Mouse (Mus musculus) limb, embryonic 15.5 days (tissue): ENCODE results near the gene Cd4. TPM values are rescaled to one million over a fixed set of nuclear protein-coding genes. Genes with fewer than 3 reads are reported as not detected.
"Not testable (repeated sequence)": the region's sequence is repeated elsewhere in the genome, so short reads cannot be mapped to it uniquely, and the experiment has no call there.

ENCODE experiments used
- ATAC-seq: fragments of 200-750 bp; cut with Nextera tagmentation; 2 replicates; pipeline ENCODE4 v1.8.0; 2017; ENCODE audit warnings: low read depth, moderate TSS enrichment; ENCODE audit not compliant: insufficient number of reproducible peaks, low FRiP score, low TSS enrichment
- H3K27ac ChIP-seq: fragments of 300-500 bp; sonication (generic); 2 replicates; pipeline ENCODE4 v1.5.1; 2015; ENCODE audit warnings: moderate library complexity, mild to moderate bottlenecking, inconsistent platforms
- H3K27me3 ChIP-seq: fragments of 300-500 bp; sonication (generic); 2 replicates; pipeline ENCODE4 v1.6.1; 2015; ENCODE audit warnings: inconsistent platforms
- H3K36me3 ChIP-seq: fragments of 300-500 bp; sonication (generic); 2 replicates; pipeline ENCODE4 v1.6.1; 2015; ENCODE audit warnings: inconsistent platforms
- H3K4me1 ChIP-seq: fragments of 300-500 bp; sonication (generic); 2 replicates; pipeline ENCODE4 v1.6.1; 2015; ENCODE audit warnings: inconsistent platforms
- H3K4me2 ChIP-seq: fragments of 300-500 bp; sonication (generic); 2 replicates; pipeline ENCODE4 v1.6.1; 2015; ENCODE audit warnings: mild to moderate bottlenecking, inconsistent platforms
- H3K4me3 ChIP-seq: fragments of 300-500 bp; sonication (generic); 2 replicates; pipeline ENCODE4 v1.5.1; 2015; ENCODE audit warnings: mild to moderate bottlenecking, inconsistent platforms
- H3K9ac ChIP-seq: fragments of 300-500 bp; sonication (generic); 2 replicates; pipeline ENCODE4 v1.6.1; 2015; ENCODE audit warnings: inconsistent platforms
- H3K9me3 ChIP-seq: fragments of 300-500 bp; sonication (generic); 2 replicates; pipeline ENCODE4 v1.6.1; 2016; ENCODE audit warnings: inconsistent platforms
- WGBS: fragments of 180-500 bp; shearing (Covaris S2); methylation state at CpG from one replicate; pipeline ENCODE4 v1.1.7; 2015; 5-methylcytosine and 5-hydroxymethylcytosine counted together
- polyA plus RNA-seq: library from polyadenylated mRNA; unstranded; fragments of >200 nt; fragmentation: Nextera tagmentation; extraction: Ambion mirVana; gene quantifications from 2 replicates; pipeline ENCODE4 v1.2.1, GENCODE M21; 2015

Cd4 gene
- polyA plus RNA-seq, 1 experiment from 2014 or later: 0.24 TPM

DNA sequence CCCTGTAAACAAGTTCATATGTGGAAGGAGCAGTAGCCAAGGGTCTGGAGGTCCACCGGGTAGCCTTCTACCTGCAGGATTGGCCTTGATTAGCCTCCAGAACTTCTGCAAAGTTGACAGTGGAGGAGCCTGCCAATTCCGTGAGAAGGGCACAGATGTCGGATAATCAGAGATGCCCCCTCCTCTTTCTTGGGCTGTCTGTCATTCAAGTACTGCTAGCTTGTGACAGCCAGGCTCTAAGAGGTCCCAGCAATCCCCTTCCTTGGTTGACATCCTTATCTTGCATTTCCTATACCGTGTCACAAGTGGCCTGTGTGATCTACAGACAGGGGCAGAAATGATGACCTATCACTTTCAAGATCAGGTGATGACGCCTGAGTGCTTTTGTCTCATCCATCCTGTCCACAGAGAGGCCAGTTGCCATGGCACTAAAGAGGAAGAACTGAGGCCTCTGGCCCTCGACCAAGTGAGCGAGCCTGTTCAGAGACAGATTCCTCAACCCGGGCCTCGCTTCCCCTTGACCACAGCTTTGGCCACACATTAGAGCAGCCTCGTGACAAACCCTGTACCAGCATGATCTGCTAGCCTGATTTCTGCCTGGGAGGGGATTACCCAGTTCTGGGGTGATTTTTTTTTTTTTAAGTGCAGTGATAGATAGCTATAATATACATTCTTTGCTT is 12.9 kb upstream of the Cd4 start:
- Histone ChIP-seq H3K9me3 (no peaks in the 10 kb centered on the region), H3K4me3 (no peak overlapping the region), H3K36me3 (no peaks in the 10 kb centered on the region), H3K4me2 (no peak overlapping the region), H3K4me1 (peaks cover 12% of the 10 kb centered on the region), H3K27ac (no peak overlapping the region), H3K9ac (no peak overlapping the region), H3K27me3 (no peaks in the 10 kb centered on the region)
- ATAC-seq: no peak
- WGBS: 63% methylated on average over 10 of the region's 10 CpGs

DNA sequence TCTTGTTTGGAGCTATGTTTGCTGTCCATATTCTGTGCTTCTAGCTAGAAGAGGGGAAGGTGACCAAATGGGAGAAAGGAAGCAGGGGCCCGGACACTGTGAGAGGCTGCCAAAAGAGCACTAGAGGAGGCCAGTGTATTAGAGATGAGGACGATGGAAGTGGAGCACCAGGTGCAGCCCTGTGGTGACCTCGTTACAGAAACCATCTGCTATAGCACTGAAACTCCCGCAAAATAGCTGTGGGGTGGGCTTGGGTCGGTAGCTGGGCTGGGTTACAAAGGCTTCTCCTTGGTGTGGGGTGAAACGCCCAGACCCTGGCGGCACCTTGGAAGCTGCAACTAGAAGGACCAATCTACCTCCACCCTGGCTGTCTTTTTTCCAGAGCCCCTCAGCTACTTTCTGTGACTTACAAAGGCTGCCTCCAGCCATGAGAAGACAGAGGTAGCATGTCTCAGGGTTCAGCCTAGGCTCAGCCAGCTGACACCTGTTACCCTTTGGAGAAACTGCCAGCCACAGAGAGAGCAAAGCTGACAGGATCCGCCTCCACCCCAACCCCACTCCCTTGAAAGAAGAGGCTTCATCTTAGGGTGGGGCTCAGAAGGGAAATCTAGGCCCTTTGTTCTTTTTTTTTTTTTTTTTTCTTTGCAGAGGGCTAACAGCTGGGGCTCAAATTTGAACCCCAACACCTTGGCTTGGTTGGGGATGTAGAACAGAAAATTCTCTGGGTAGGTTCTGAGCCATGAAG is 12.2 kb upstream of the Cd4 start:
- no peaks in the 10 kb centered on the region for H3K36me3 ChIP-seq
- 42% methylated on average over 8 of the region's 8 CpGs for WGBS

DNA sequence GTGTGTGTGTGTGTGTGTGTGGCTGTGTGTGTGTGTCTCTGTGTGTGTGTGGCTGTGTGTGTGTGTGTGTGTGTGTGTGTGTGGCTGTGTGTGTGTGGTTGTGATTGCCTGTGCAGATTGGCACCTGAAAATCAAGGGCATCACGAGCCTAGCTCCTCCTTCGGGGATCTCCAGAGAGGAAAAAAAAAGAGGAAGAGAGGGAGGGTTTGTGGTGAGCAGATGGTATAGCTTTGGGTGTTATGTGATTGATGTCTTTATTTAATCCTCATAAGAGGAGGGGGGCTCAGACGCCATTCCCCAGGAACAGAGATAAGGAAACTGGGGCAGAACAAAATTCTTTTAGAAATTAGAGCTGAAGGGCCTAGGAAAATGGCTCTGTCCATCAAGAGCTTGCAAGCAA is 10.3 kb upstream of the Cd4 start:
- no peaks in the 10 kb centered on the region for H3K27me3 ChIP-seq
- H3K9ac ChIP-seq: no peak overlapping the region
- H3K4me1 ChIP-seq: no peaks in the 10 kb centered on the region
- H3K9me3 ChIP-seq: no peaks in the 10 kb centered on the region
- H3K4me3 ChIP-seq: no peak overlapping the region
- WGBS: 48% methylated on average over 3 of the region's 3 CpGs
- no peak for ATAC-seq
- no peaks in the 10 kb centered on the region for H3K36me3 ChIP-seq
- no peak overlapping the region for H3K27ac ChIP-seq
- H3K4me2 ChIP-seq: no peak overlapping the region

More for the DNA sequence above, 12.2 kb upstream of the Cd4 start:
- H3K27ac ChIP-seq: no peak overlapping the region
- peaks cover 9% of the 10 kb centered on the region for H3K4me1 ChIP-seq
- H3K27me3 ChIP-seq: no peaks in the 10 kb centered on the region
- H3K4me2 ChIP-seq: no peak overlapping the region
- no peaks in the 10 kb centered on the region for H3K9me3 ChIP-seq
- no peak for ATAC-seq
- H3K4me3 ChIP-seq: no peak overlapping the region
- H3K9ac ChIP-seq: no peak overlapping the region

DNA sequence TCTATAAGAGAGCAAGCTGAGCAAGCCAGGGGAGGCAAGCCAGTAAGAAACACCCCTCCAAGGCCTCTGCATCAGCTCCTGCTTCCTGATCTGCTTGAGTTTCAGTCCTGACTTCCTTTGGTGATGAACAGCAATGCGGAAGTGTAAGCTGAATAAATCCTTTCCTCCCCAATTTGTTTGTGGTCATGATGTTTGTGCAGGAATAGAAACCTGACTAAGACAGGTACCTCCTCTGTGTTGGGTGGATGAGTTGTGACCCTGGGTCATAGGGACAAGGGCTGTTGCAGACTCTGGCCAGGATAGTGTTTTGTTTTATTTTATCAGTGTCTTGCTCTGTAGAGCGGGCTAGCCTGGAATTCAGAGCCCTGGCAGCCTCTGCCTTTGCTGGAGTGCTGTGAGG is 6.1 kb upstream of the Cd4 start:
- not testable (repeated sequence) for H3K9ac ChIP-seq, H3K4me1 ChIP-seq, H3K9me3 ChIP-seq, H3K36me3 ChIP-seq, H3K27ac ChIP-seq, H3K27me3 ChIP-seq, ATAC-seq, H3K4me2 ChIP-seq, H3K4me3 ChIP-seq
- WGBS: 91% methylated on average over 2 of the region's 2 CpGs

DNA sequence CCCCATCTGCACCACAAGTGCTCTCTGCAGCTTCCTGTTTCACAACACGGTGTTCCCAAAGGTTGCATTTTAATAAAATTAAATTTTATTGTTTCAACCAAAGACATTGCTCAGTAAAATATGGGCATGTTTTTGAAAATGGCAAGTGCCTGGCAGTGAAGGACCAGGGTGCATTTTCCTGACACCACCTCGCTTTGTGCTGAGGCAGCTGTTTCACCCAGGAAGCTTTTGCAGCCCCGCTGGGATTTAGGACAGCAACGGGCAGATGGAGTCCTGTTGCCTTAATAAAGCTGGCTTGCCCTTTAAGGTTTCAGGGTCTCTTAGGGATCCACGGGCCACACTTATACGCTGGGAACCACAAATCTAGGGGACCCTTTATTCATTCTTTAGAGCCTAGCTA is 3.0 kb upstream of the Cd4 start:
- H3K9me3 ChIP-seq: no peaks in the 10 kb centered on the region
- no peak overlapping the region for H3K4me2 ChIP-seq
- no peaks in the 10 kb centered on the region for H3K4me1 ChIP-seq
- no peak overlapping the region for H3K9ac ChIP-seq
- 51% methylated on average over 6 of the region's 6 CpGs for WGBS
- H3K27ac ChIP-seq: no peak overlapping the region
- no peak overlapping the region for H3K4me3 ChIP-seq
- H3K36me3 ChIP-seq: no peaks in the 10 kb centered on the region
- H3K27me3 ChIP-seq: no peaks in the 10 kb centered on the region
- ATAC-seq: no peak

DNA sequence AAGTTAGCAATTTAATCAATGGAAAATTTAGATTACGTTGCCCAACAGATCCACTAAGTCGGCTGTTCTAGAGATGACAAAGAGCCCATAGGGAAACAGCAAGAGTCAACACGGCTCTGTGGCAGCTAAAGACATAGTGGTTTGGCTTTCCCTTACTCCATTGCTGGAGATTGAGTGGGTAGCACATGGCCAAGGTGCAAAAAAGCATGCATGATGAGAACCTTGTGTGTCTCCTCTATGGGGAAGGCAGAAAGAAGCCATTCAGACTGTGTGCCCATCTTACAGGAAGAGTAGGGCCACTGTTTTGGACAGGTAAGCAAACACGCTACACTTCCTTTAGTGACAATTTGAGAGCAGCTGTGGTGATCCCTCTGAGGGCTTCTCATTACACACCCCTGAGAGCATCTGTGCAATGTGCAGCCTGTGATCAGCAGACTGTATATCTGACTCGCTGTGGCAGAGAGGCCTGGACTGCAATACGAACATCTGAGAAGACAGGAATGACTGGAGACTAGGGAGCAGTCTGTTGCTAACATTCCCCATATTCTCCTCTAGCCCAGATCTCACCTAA is 619 bp upstream of the Cd4 start:
- Histone ChIP-seq H3K27ac (no peak overlapping the region), H3K4me3 (no peak overlapping the region), H3K9ac (no peak overlapping the region), H3K4me1 (0 out of 2 replicates have a peak, but pooled peaks cover 4% of the 10 kb centered on the region), H3K36me3 (no peaks in the 10 kb centered on the region), H3K9me3 (no peaks in the 10 kb centered on the region), H3K4me2 (no peak overlapping the region), H3K27me3 (no peaks in the 10 kb centered on the region)
- 87% methylated on average over 6 of the region's 6 CpGs for WGBS
- no peak for ATAC-seq

GRCm38 (mm10) chr6:124885956-124886381 is 2.1 kb downstream of the Cd4 start:
- no peaks in the 10 kb centered on the region for H3K36me3 ChIP-seq
- no peak overlapping the region for H3K4me2 ChIP-seq
- H3K27ac ChIP-seq: no peak overlapping the region
- no peak for ATAC-seq
- WGBS: 87% methylated on average over 8 of the region's 8 CpGs
- H3K9me3 ChIP-seq: no peaks in the 10 kb centered on the region
- H3K4me3 ChIP-seq: no peak overlapping the region
- H3K4me1 ChIP-seq: 0 out of 2 replicates have a peak, but pooled peaks cover 4% of the 10 kb centered on the region
- H3K9ac ChIP-seq: no peak overlapping the region
- H3K27me3 ChIP-seq: no peaks in the 10 kb centered on the region

DNA sequence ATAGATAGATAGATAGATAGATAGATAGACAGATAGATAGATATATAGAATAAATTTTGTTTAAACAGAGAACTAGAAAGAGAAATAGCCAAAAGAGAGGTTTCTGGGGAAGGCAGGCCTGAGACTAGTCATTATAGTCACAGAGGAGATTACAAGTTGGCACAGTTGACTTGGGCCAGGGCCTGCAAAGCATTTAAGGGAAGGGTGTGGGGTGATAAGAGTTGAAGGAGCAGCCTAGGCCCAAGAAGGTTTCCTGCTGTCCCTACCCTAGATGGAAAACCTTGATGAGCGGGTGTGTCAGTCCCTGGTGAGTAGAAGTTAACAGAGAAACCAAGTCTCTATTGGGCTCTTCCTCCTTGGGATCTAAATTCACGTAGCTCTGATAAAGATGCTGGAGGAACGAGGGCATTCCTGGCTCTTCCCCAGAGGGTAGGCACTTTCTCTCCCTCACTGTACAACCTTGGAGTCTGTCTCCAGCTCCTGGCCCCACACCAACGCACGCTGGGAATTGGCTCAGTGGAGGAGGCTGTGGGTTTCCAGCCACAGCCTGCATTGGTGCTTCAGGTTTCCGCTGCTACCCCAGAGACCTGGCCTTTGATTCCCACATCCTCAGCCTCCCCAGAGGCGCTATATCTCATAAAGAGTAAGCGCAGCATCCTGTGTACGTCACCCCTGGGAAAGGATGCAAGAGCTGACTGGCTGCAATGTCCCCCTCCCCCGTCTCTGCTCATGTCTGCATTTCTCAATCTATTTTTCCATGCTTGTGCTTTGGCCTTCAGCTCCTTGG is 3.1 kb downstream of the Cd4 start:
- Histone ChIP-seq H3K9me3 (no peaks in the 10 kb centered on the region), H3K36me3 (no peaks in the 10 kb centered on the region), H3K4me2 (no peak overlapping the region), H3K4me1 (0 out of 2 replicates have a peak, but pooled peaks cover 4% of the 10 kb centered on the region), H3K4me3 (no peak overlapping the region), H3K9ac (no peak overlapping the region), H3K27me3 (no peaks in the 10 kb centered on the region), H3K27ac (no peak overlapping the region)
- ATAC-seq: no peak
- WGBS: 58% methylated on average over 10 of the region's 10 CpGs

GRCm38 (mm10) chr6:124883351-124883750 is 4.7 kb downstream of the Cd4 start:
- no peak for ATAC-seq
- H3K9ac ChIP-seq: no peak overlapping the region
- H3K27me3 ChIP-seq: no peaks in the 10 kb centered on the region
- H3K4me2 ChIP-seq: no peak overlapping the region
- 0 out of 2 replicates have a peak, but pooled peaks cover 4% of the 10 kb centered on the region for H3K4me1 ChIP-seq
- H3K36me3 ChIP-seq: no peaks in the 10 kb centered on the region
- no peak overlapping the region for H3K4me3 ChIP-seq
- WGBS: 81% methylated on average over 10 of the region's 10 CpGs
- H3K27ac ChIP-seq: no peak overlapping the region
- no peaks in the 10 kb centered on the region for H3K9me3 ChIP-seq

- Histone ChIP-seq H3K27ac (no peak overlapping the region), H3K9me3 (no peaks in the 10 kb centered on the region), H3K4me3 (no peak overlapping the region), H3K4me2 (no peak overlapping the region), H3K36me3 (no peaks in the 10 kb centered on the region), H3K4me1 (0 out of 2 replicates have a peak, but pooled peaks cover 4% of the 10 kb centered on the region), H3K9ac (no peak overlapping the region), H3K27me3 (no peaks in the 10 kb centered on the region)
- 92% methylated on average over 9 of the region's 9 CpGs for WGBS
- ATAC-seq: no peak
Measured at GRCm38 (mm10) chr6:124881821-124882220, 6.2 kb downstream of the Cd4 start.

GRCm38 (mm10) chr6:124879390-124879789 is 8.6 kb downstream of the Cd4 start:
- H3K27ac ChIP-seq: no peak overlapping the region
- no peak overlapping the region for H3K4me3 ChIP-seq
- H3K4me1 ChIP-seq: no peaks in the 10 kb centered on the region
- no peaks in the 10 kb centered on the region for H3K36me3 ChIP-seq
- no peak for ATAC-seq
- H3K4me2 ChIP-seq: no peak overlapping the region
- no peaks in the 10 kb centered on the region for H3K9me3 ChIP-seq
- WGBS: 53% methylated on average over 6 of the region's 6 CpGs
- no peaks in the 10 kb centered on the region for H3K27me3 ChIP-seq
- no peak overlapping the region for H3K9ac ChIP-seq
